Mouse (Mus musculus) mature B cell (primary cell): Measurements from ENCODE around the gene Cacnb1.

Source experiments
- in situ Hi-C: fragments of 300-500 bp; cut with MboI; formaldehyde crosslinking; loops from 2 replicates; pipeline ENCODE4 v1.14.3; 2019

Cacnb1 gene

GRCm38 (mm10) chr11:98011716-98012115, 11.1 kb downstream of the Cacnb1 start:
- in situ Hi-C loops = no loop called here

GRCm38 (mm10) chr11:98008087-98008486, 14.7 kb downstream of the Cacnb1 start:
- in situ Hi-C loops = loop anchor here (5.0 kb wide), 1 partner anchor 71 kb away; no protein-coding TSS in a partner anchor

- in situ Hi-C loops = loop anchor here (5.0 kb wide), 1 partner anchor 68 kb away; no protein-coding TSS in a partner anchor
Observed at GRCm38 (mm10) chr11:98005686-98006085, 17.1 kb downstream of the Cacnb1 start.

- in situ Hi-C loops = loop anchor here (5.0 kb wide), 1 partner anchor 68 kb away; no protein-coding TSS in a partner anchor
Observed at GRCm38 (mm10) chr11:98005076-98005475, 17.8 kb downstream of the Cacnb1 start.

- in situ Hi-C loops = no loop called here
Observed at GRCm38 (mm10) chr11:98004161-98004560, 18.7 kb downstream of the Cacnb1 start.

GRCm38 (mm10) chr11:98003171-98003671, 19.6 kb downstream of the Cacnb1 start:
- in situ Hi-C loops = no loop called here

- in situ Hi-C loops = no loop called here
Observed at GRCm38 (mm10) chr11:98002627-98003026, 20.2 kb downstream of the Cacnb1 start.

- in situ Hi-C loops = no loop called here
Observed at GRCm38 (mm10) chr11:98001986-98002385, 20.8 kb downstream of the Cacnb1 start.

GRCm38 (mm10) chr11:98001351-98001824, 21.4 kb downstream of the Cacnb1 start:
- in situ Hi-C loops = no loop called here

- in situ Hi-C loops = no loop called here
Observed at GRCm38 (mm10) chr11:98000378-98001140, 22.3 kb downstream of the Cacnb1 start.

- in situ Hi-C loops = no loop called here
Observed at GRCm38 (mm10) chr11:97999748-98000147, 23.1 kb downstream of the Cacnb1 start.

- in situ Hi-C loops = no loop called here
Observed at GRCm38 (mm10) chr11:97998898-97999608, 23.8 kb downstream of the Cacnb1 start.

GRCm38 (mm10) chr11:97998074-97998793, 24.6 kb downstream of the Cacnb1 start:
- in situ Hi-C loops = no loop called here

- in situ Hi-C loops = no loop called here
Observed at GRCm38 (mm10) chr11:97997387-97997960, 25.4 kb downstream of the Cacnb1 start.

- in situ Hi-C loops = no loop called here
Observed at GRCm38 (mm10) chr11:97996691-97997090, 26.1 kb downstream of the Cacnb1 start.

GRCm38 (mm10) chr11:97995564-97996288, 27.1 kb downstream of the Cacnb1 start, which contains the start of gene Arl5c:
Arl5c (minus strand) TSS chr11:97996181.
- in situ Hi-C loops = no loop called here

GRCm38 (mm10) chr11:97994539-97995100, 28.2 kb downstream of the Cacnb1 start:
- in situ Hi-C loops = no loop called here

- in situ Hi-C loops = loop anchor here (5.0 kb wide), 1 partner anchor 191 kb away; the partner anchor contains the start of gene Lasp1
Observed at GRCm38 (mm10) chr11:97988530-97989096, 34.2 kb downstream of the Cacnb1 start.

GRCm38 (mm10) chr11:97987551-97988526, 35.0 kb downstream of the Cacnb1 start:
- in situ Hi-C loops = loop anchor here (5.0 kb wide), 1 partner anchor 191 kb away; the partner anchor contains the start of gene Lasp1
